Mouse (Mus musculus) lung, embryonic 14.5 days (tissue): ENCODE measurements around the gene Slc6a21. TPM values are rescaled to one million over a fixed set of nuclear protein-coding genes. Genes with fewer than 3 reads are reported as not detected.

Experiments used
- ATAC-seq: fragments of 200-750 bp; cut with Nextera tagmentation; 2 replicates; pipeline ENCODE4 v1.8.0; 2017; ENCODE audit warnings: mild to moderate bottlenecking, moderate TSS enrichment, moderate library complexity; ENCODE audit not compliant: insufficient read depth
- DNase-seq: peaks from one replicate; pipeline ENCODE4 v3.0.0-alpha.2; 2015
- H3K27ac ChIP-seq: fragments of 300-500 bp; sonication (generic); 2 replicates; pipeline ENCODE4 v1.5.1; 2014; ENCODE audit warnings: low read depth, mild to moderate bottlenecking, moderate library complexity
- H3K27me3 ChIP-seq: fragments of 300-500 bp; sonication (generic); 2 replicates; pipeline ENCODE4 v1.6.1; 2014; ENCODE audit warnings: low read length, control low read depth; ENCODE audit not compliant: insufficient read depth
- H3K36me3 ChIP-seq: fragments of 300-500 bp; sonication (generic); 2 replicates; pipeline ENCODE4 v1.6.1; 2014; ENCODE audit warnings: control low read depth; ENCODE audit not compliant: insufficient read depth
- H3K4me1 ChIP-seq: fragments of 300-500 bp; sonication (generic); 2 replicates; pipeline ENCODE4 v1.6.1; 2014; ENCODE audit warnings: antibody characterized with exemption, control low read depth; ENCODE audit not compliant: insufficient read depth
- H3K4me2 ChIP-seq: fragments of 300-500 bp; sonication (generic); 2 replicates; pipeline ENCODE4 v1.6.1; 2014; ENCODE audit warnings: mild to moderate bottlenecking
- H3K4me3 ChIP-seq: fragments of 300-500 bp; sonication (generic); 2 replicates; pipeline ENCODE4 v1.5.1; 2014; ENCODE audit warnings: low read depth, low read length
- H3K9ac ChIP-seq: fragments of 300-500 bp; sonication (generic); 2 replicates; pipeline ENCODE4 v1.6.1; 2014
- H3K9me3 ChIP-seq: fragments of 300-500 bp; sonication (generic); 2 replicates; pipeline ENCODE4 v1.6.1; 2016; ENCODE audit warnings: low read depth, low read length, control low read depth
- CTCF ChIP-seq: IDR thresholded peaks from 2 replicates; pipeline ENCODE4 v1.5.1; 2016; ENCODE audit warnings: antibody characterized with exemption, low read depth
- WGBS: fragments of 180-500 bp; shearing (Covaris S2); extraction: QIAGEN DNeasy Blood & Tissue Kit; methylation state at CpG from one replicate; pipeline ENCODE4 v1.1.7; 2014; 5-methylcytosine and 5-hydroxymethylcytosine counted together
- polyA plus RNA-seq: library from polyadenylated mRNA; unstranded; fragments of >200 nt; fragmentation: Nextera tagmentation; extraction: Ambion mirVana; gene quantifications from 2 replicates; pipeline ENCODE4 v1.2.1, GENCODE M21; 2014

The Slc6a21 gene
- polyA plus RNA-seq, 1 experiment from 2014 or later = not detected

GRCm38 (mm10) chr7:45233580-45234332, 43.6 kb upstream of the Slc6a21 start:
- DNase-seq (peak; percentile 30), ATAC-seq (0 out of 2 replicates have a peak, but pooled peaks have one; percentile 0)
- H3K9ac ChIP-seq = peak overlapping the region; percentile 29
- TF ChIP-seq CTCF = no peak
- WGBS = 33% methylated on average over 20 of the region's 20 CpGs
- no peak overlapping the region for H3K27ac ChIP-seq
- peak overlapping the region; percentile 58 for H3K4me2 ChIP-seq
- peaks cover 3% of the 10 kb centered on the region; the same call in 1 of the 2 replicates for H3K4me1 ChIP-seq
- H3K9me3 ChIP-seq = no peaks in the 10 kb centered on the region
- no peak overlapping the region for H3K4me3 ChIP-seq
- no peaks in the 10 kb centered on the region for H3K27me3 ChIP-seq
- H3K36me3 ChIP-seq = peaks cover 51% of the 10 kb centered on the region

GRCm38 (mm10) chr7:45234333-45234841, 42.9 kb upstream of the Slc6a21 start:
- peak overlapping the region; percentile 29 for H3K9ac ChIP-seq
- no peaks in the 10 kb centered on the region for H3K9me3 ChIP-seq
- peak overlapping the region; percentile 36; the same call in 1 of the 2 replicates for H3K27ac ChIP-seq
- peaks cover 3% of the 10 kb centered on the region; the same call in 1 of the 2 replicates for H3K4me1 ChIP-seq
- DNase-seq (peak; percentile 60), ATAC-seq (peak; percentile 9)
- peak overlapping the region; percentile 58 for H3K4me2 ChIP-seq
- peaks cover 45% of the 10 kb centered on the region for H3K36me3 ChIP-seq
- no peak; the same call in 1 of the 2 replicates for TF ChIP-seq CTCF
- H3K27me3 ChIP-seq = no peaks in the 10 kb centered on the region
- WGBS = 14% methylated on average over 29 of the region's 29 CpGs
- peak overlapping the region; percentile 22; the same call in 1 of the 2 replicates for H3K4me3 ChIP-seq

- 6% methylated on average over 21 of the region's 21 CpGs for WGBS
- peak; percentile 3; the same call in 1 of the 2 replicates for TF ChIP-seq CTCF
- peaks cover 38% of the 10 kb centered on the region for H3K36me3 ChIP-seq
- ATAC-seq = peak; percentile 87
- peak overlapping the region; percentile 36; the same call in 1 of the 2 replicates for H3K27ac ChIP-seq
- peak overlapping the region; percentile 58 for H3K4me2 ChIP-seq
- DNase-seq = peak; percentile 85
- H3K9ac ChIP-seq = peak overlapping the region; percentile 32
- no peaks in the 10 kb centered on the region for H3K27me3 ChIP-seq
- H3K4me1 ChIP-seq = peaks cover 3% of the 10 kb centered on the region; the same call in 1 of the 2 replicates
- no peaks in the 10 kb centered on the region for H3K9me3 ChIP-seq
- H3K4me3 ChIP-seq = peak overlapping the region; percentile 22; the same call in 1 of the 2 replicates
Measured at GRCm38 (mm10) chr7:45234922-45235571, 42.3 kb upstream of the Slc6a21 start.

GRCm38 (mm10) chr7:45235656-45236180, 41.6 kb upstream of the Slc6a21 start:
- peak; percentile 21 for ATAC-seq
- Histone ChIP-seq H3K4me2 (peak overlapping the region; percentile 58), H3K4me1 (peaks cover 7% of the 10 kb centered on the region), H3K4me3 (peak overlapping the region; percentile 22; the same call in 1 of the 2 replicates), H3K27ac (no peak overlapping the region), H3K9ac (peak overlapping the region; percentile 32), H3K27me3 (no peaks in the 10 kb centered on the region), H3K36me3 (peaks cover 35% of the 10 kb centered on the region), H3K9me3 (no peaks in the 10 kb centered on the region)
- 28% methylated on average over 17 of the region's 17 CpGs for WGBS
- DNase-seq = peak; percentile 31
- TF ChIP-seq CTCF = no peak

GRCm38 (mm10) chr7:45237747-45238699, 39.3 kb upstream of the Slc6a21 start:
- Histone ChIP-seq H3K36me3 (peaks cover 12% of the 10 kb centered on the region), H3K27me3 (no peaks in the 10 kb centered on the region), H3K9ac (no peak overlapping the region), H3K4me1 (peaks cover 8% of the 10 kb centered on the region), H3K4me3 (no peak overlapping the region), H3K9me3 (no peaks in the 10 kb centered on the region), H3K27ac (no peak overlapping the region), H3K4me2 (0 out of 2 replicates have a peak overlapping the region, but pooled peaks have one; percentile 1)
- no peak for ATAC-seq
- no peak for DNase-seq
- WGBS = 70% methylated on average over 17 of the region's 17 CpGs
- no peak for TF ChIP-seq CTCF
